Mouse (Mus musculus): ENCODE measurements at regions not wholly inside any gene's neighbourhood (a gene's known extent, or its start where the extent isn't known, plus 50 kb on each side); places are given as distances from the start of the nearest gene placed in this dataset.
A peak's percentile ranks its signal among the peaks of the same experiment; 100 is the strongest.

- no peak overlapping the region for H3K9ac ChIP-seq (replicated peaks; ENCODE audit: low read depth, low read length)
- WGBS: 50% methylated on average over 1 of the region's 1 CpGs
- H3K4me2 ChIP-seq (ENCODE audit: low read length): no peak overlapping the region
Measured at GRCm38 (mm10) chr3:21489547-21489946, 586.9 kb upstream of the Tbl1xr1 start.

GRCm38 (mm10) chr3:21492413-21492812 is 584.0 kb upstream of the Tbl1xr1 start:
- no peak overlapping the region for H3K27ac ChIP-seq (ENCODE audit: low read length)
- no peak for ATAC-seq
- H3K4me2 ChIP-seq (ENCODE audit: low read length): no peak overlapping the region
- WGBS: 70% methylated on average over 3 of the region's 3 CpGs
- H3K4me3 ChIP-seq (replicated peaks; ENCODE audit: low read length): no peak overlapping the region
- H3K4me1 ChIP-seq (replicated peaks; ENCODE audit: control insufficient read depth, insufficient read depth, low read length): peaks cover 7% of the 10 kb centered on the region
- H3K36me3 ChIP-seq (ENCODE audit: control insufficient read depth, insufficient read depth): no peaks in the 10 kb centered on the region
- H3K27me3 ChIP-seq (replicated peaks; ENCODE audit: control insufficient read depth, insufficient read depth, low read length): no peaks in the 10 kb centered on the region
- no peak overlapping the region for H3K9ac ChIP-seq (replicated peaks; ENCODE audit: low read depth, low read length)
- H3K9me3 ChIP-seq (ENCODE audit: control insufficient read depth, low read length): no peaks in the 10 kb centered on the region

More at GRCm38 (mm10) chr3:21489547-21489946, 586.9 kb upstream of the Tbl1xr1 start:
- Histone ChIP-seq H3K4me3 (replicated peaks; ENCODE audit: low read length) (no peak overlapping the region), H3K36me3 (ENCODE audit: control insufficient read depth, insufficient read depth) (no peaks in the 10 kb centered on the region), H3K9me3 (ENCODE audit: control insufficient read depth, low read length) (no peaks in the 10 kb centered on the region), H3K27ac (ENCODE audit: low read length) (no peak overlapping the region), H3K4me1 (replicated peaks; ENCODE audit: control insufficient read depth, insufficient read depth, low read length) (no peaks in the 10 kb centered on the region), H3K27me3 (replicated peaks; ENCODE audit: control insufficient read depth, insufficient read depth, low read length) (no peaks in the 10 kb centered on the region)
- ATAC-seq: no peak

GRCm38 (mm10) chr3:21493384-21493783 is 583.1 kb upstream of the Tbl1xr1 start:
- WGBS: 82% methylated on average over 6 of the region's 6 CpGs
- H3K4me1 ChIP-seq (replicated peaks; ENCODE audit: control insufficient read depth, insufficient read depth, low read length): peaks cover 7% of the 10 kb centered on the region
- H3K27ac ChIP-seq (ENCODE audit: low read length): no peak overlapping the region
- no peaks in the 10 kb centered on the region for H3K9me3 ChIP-seq (ENCODE audit: control insufficient read depth, low read length)
- no peaks in the 10 kb centered on the region for H3K27me3 ChIP-seq (replicated peaks; ENCODE audit: control insufficient read depth, insufficient read depth, low read length)
- no peak overlapping the region for H3K4me2 ChIP-seq (ENCODE audit: low read length)
- H3K4me3 ChIP-seq (replicated peaks; ENCODE audit: low read length): no peak overlapping the region
- no peak for ATAC-seq
- no peaks in the 10 kb centered on the region for H3K36me3 ChIP-seq (ENCODE audit: control insufficient read depth, insufficient read depth)
- H3K9ac ChIP-seq (replicated peaks; ENCODE audit: low read depth, low read length): no peak overlapping the region

GRCm38 (mm10) chr3:21494904-21495303 is 581.5 kb upstream of the Tbl1xr1 start:
- Histone ChIP-seq H3K4me1 (replicated peaks; ENCODE audit: control insufficient read depth, insufficient read depth, low read length) (peaks cover 7% of the 10 kb centered on the region), H3K4me2 (ENCODE audit: low read length) (no peak overlapping the region), H3K9me3 (ENCODE audit: control insufficient read depth, low read length) (no peaks in the 10 kb centered on the region), H3K4me3 (replicated peaks; ENCODE audit: low read length) (no peak overlapping the region), H3K9ac (replicated peaks; ENCODE audit: low read depth, low read length) (no peak overlapping the region), H3K27ac (ENCODE audit: low read length) (no peak overlapping the region), H3K27me3 (replicated peaks; ENCODE audit: control insufficient read depth, insufficient read depth, low read length) (no peaks in the 10 kb centered on the region), H3K36me3 (ENCODE audit: control insufficient read depth, insufficient read depth) (no peaks in the 10 kb centered on the region)
- WGBS: 41% methylated on average over 3 of the region's 3 CpGs
- no peak for ATAC-seq

- WGBS: 54% methylated on average over 5 of the region's 5 CpGs
- no peak for ATAC-seq
- no peaks in the 10 kb centered on the region for H3K9me3 ChIP-seq (ENCODE audit: control insufficient read depth, low read length)
- no peak overlapping the region for H3K4me2 ChIP-seq (ENCODE audit: low read length)
- H3K27me3 ChIP-seq (replicated peaks; ENCODE audit: control insufficient read depth, insufficient read depth, low read length): no peaks in the 10 kb centered on the region
- no peak overlapping the region; the same call in 1 of the 2 replicates for H3K27ac ChIP-seq (ENCODE audit: low read length)
- H3K4me3 ChIP-seq (replicated peaks; ENCODE audit: low read length): no peak overlapping the region
- H3K36me3 ChIP-seq (ENCODE audit: control insufficient read depth, insufficient read depth): no peaks in the 10 kb centered on the region
- no peak overlapping the region for H3K9ac ChIP-seq (replicated peaks; ENCODE audit: low read depth, low read length)
- H3K4me1 ChIP-seq (replicated peaks; ENCODE audit: control insufficient read depth, insufficient read depth, low read length): peaks cover 7% of the 10 kb centered on the region
Measured at GRCm38 (mm10) chr3:21495651-21496050, 580.8 kb upstream of the Tbl1xr1 start.

- Histone ChIP-seq H3K9ac (replicated peaks; ENCODE audit: low read depth, low read length) (no peak overlapping the region), H3K27ac (ENCODE audit: low read length) (no peak overlapping the region), H3K27me3 (replicated peaks; ENCODE audit: control insufficient read depth, insufficient read depth, low read length) (no peaks in the 10 kb centered on the region), H3K4me2 (ENCODE audit: low read length) (no peak overlapping the region), H3K36me3 (ENCODE audit: control insufficient read depth, insufficient read depth) (no peaks in the 10 kb centered on the region), H3K9me3 (ENCODE audit: control insufficient read depth, low read length) (no peaks in the 10 kb centered on the region), H3K4me3 (replicated peaks; ENCODE audit: low read length) (no peak overlapping the region), H3K4me1 (replicated peaks; ENCODE audit: control insufficient read depth, insufficient read depth, low read length) (peaks cover 7% of the 10 kb centered on the region)
- no peak for ATAC-seq
- 82% methylated on average over 2 of the region's 2 CpGs for WGBS
Measured at GRCm38 (mm10) chr3:21496166-21496565, 580.3 kb upstream of the Tbl1xr1 start.

GRCm38 (mm10) chr3:21497011-21497410 is 579.4 kb upstream of the Tbl1xr1 start:
- no peak overlapping the region for H3K4me3 ChIP-seq (replicated peaks; ENCODE audit: low read length)
- H3K4me2 ChIP-seq (ENCODE audit: low read length): no peak overlapping the region
- H3K9ac ChIP-seq (replicated peaks; ENCODE audit: low read depth, low read length): no peak overlapping the region
- H3K9me3 ChIP-seq (ENCODE audit: control insufficient read depth, low read length): no peaks in the 10 kb centered on the region
- ATAC-seq: no peak
- H3K36me3 ChIP-seq (ENCODE audit: control insufficient read depth, insufficient read depth): no peaks in the 10 kb centered on the region
- 53% methylated on average over 1 of the region's 1 CpGs for WGBS
- H3K4me1 ChIP-seq (replicated peaks; ENCODE audit: control insufficient read depth, insufficient read depth, low read length): peaks cover 7% of the 10 kb centered on the region
- no peaks in the 10 kb centered on the region for H3K27me3 ChIP-seq (replicated peaks; ENCODE audit: control insufficient read depth, insufficient read depth, low read length)
- no peak overlapping the region for H3K27ac ChIP-seq (ENCODE audit: low read length)

- H3K36me3 ChIP-seq (ENCODE audit: control insufficient read depth, insufficient read depth): no peaks in the 10 kb centered on the region
- ATAC-seq: no peak
- no peak overlapping the region for H3K4me2 ChIP-seq (ENCODE audit: low read length)
- H3K4me1 ChIP-seq (replicated peaks; ENCODE audit: control insufficient read depth, insufficient read depth, low read length): no peaks in the 10 kb centered on the region
- no peak overlapping the region for H3K4me3 ChIP-seq (replicated peaks; ENCODE audit: low read length)
- H3K9me3 ChIP-seq (ENCODE audit: control insufficient read depth, low read length): peaks cover 18% of the 10 kb centered on the region
- H3K27me3 ChIP-seq (replicated peaks; ENCODE audit: control insufficient read depth, insufficient read depth, low read length): no peaks in the 10 kb centered on the region
- 100% methylated on average over 2 of the region's 2 CpGs for whole genome bisulfite sequencing
- H3K27ac ChIP-seq (ENCODE audit: low read length): no peak overlapping the region
- H3K9ac ChIP-seq (replicated peaks; ENCODE audit: low read depth, low read length): no peak overlapping the region
Measured at GRCm38 (mm10) chr3:21507655-21508054, 568.8 kb upstream of the Tbl1xr1 start.

GRCm38 (mm10) chr3:21512081-21512480 is 564.4 kb upstream of the Tbl1xr1 start:
- ATAC-seq: no peak
- Histone ChIP-seq H3K4me2 (ENCODE audit: low read length) (no peak overlapping the region), H3K9me3 (ENCODE audit: control insufficient read depth, low read length) (peaks cover 18% of the 10 kb centered on the region), H3K4me3 (replicated peaks; ENCODE audit: low read length) (no peak overlapping the region), H3K27ac (ENCODE audit: low read length) (no peak overlapping the region), H3K4me1 (replicated peaks; ENCODE audit: control insufficient read depth, insufficient read depth, low read length) (no peaks in the 10 kb centered on the region), H3K27me3 (replicated peaks; ENCODE audit: control insufficient read depth, insufficient read depth, low read length) (no peaks in the 10 kb centered on the region), H3K36me3 (ENCODE audit: control insufficient read depth, insufficient read depth) (no peaks in the 10 kb centered on the region), H3K9ac (replicated peaks; ENCODE audit: low read depth, low read length) (no peak overlapping the region)
- WGBS: 89% methylated on average over 4 of the region's 4 CpGs

- Histone ChIP-seq H3K4me2 (ENCODE audit: low read length) (no peak overlapping the region), H3K4me3 (replicated peaks; ENCODE audit: low read length) (no peak overlapping the region), H3K9ac (replicated peaks; ENCODE audit: low read depth, low read length) (no peak overlapping the region), H3K9me3 (ENCODE audit: control insufficient read depth, low read length) (no peaks in the 10 kb centered on the region), H3K27me3 (replicated peaks; ENCODE audit: control insufficient read depth, insufficient read depth, low read length) (no peaks in the 10 kb centered on the region), H3K4me1 (replicated peaks; ENCODE audit: control insufficient read depth, insufficient read depth, low read length) (peaks cover 5% of the 10 kb centered on the region; the same call in 1 of the 2 replicates), H3K27ac (ENCODE audit: low read length) (peak overlapping the region; percentile 16), H3K36me3 (ENCODE audit: control insufficient read depth, insufficient read depth) (no peaks in the 10 kb centered on the region)
- WGBS: 3% methylated on average over 1 of the region's 1 CpGs
- ATAC-seq: peak; percentile 90
Measured at GRCm38 (mm10) chr3:21524426-21524937, 552.0 kb upstream of the Tbl1xr1 start.
